Mouse (Mus musculus): Measurements from ENCODE around the gene Klrc2. TPM values are rescaled to one million over a fixed set of nuclear protein-coding genes. Genes with fewer than 3 reads are reported as not detected.
"Not testable (repeated sequence)": the region's sequence is repeated elsewhere in the genome, so short reads cannot be mapped to it uniquely, and the experiment has no call there.

Klrc2 gene
- not detected for total RNA-seq (2021)
- long read RNA-seq: 0 reads

- DNase-seq (ENCODE audit: low spot score in 2 of 2): not testable (repeated sequence)
These were observed at the start of gene Klrc2 for GRCm38 (mm10) chr6:129660589-129660988. TSS of gene Klrc2 (minus strand) at chr6:129660689.

GRCm38 (mm10) chr6:129691436-129691835 lies 30.9 kb upstream of the Klrc2 start:
- not testable (repeated sequence) for DNase-seq (ENCODE audit: low spot score in 2 of 2)

- no peak for DNase-seq (ENCODE audit: low spot score in 2 of 2)
These were observed 19.9 kb upstream of the Klrc2 start for GRCm38 (mm10) chr6:129680379-129680778.

- DNase-seq (ENCODE audit: low spot score in 2 of 2): no peak
These were observed 18.4 kb upstream of the Klrc2 start, which contains the start of gene Klrc1 for GRCm38 (mm10) chr6:129678873-129679272. TSS of gene Klrc1 (minus strand) at chr6:129678973.

- not testable (repeated sequence) for DNase-seq (ENCODE audit: low spot score in 2 of 2)
These were observed 812 bp upstream of the Klrc2 start for GRCm38 (mm10) chr6:129661301-129661700.

- not testable (repeated sequence) for DNase-seq (ENCODE audit: low spot score in 2 of 2)
These were observed 16.4 kb downstream of the Klrc2 start for GRCm38 (mm10) chr6:129644054-129644453.

GRCm38 (mm10) chr6:129643237-129643636 lies 17.3 kb downstream of the Klrc2 start, which contains the start of gene Klrc3:
TSS of gene Klrc3 (minus strand) at chr6:129643337.
- DNase-seq (ENCODE audit: low spot score in 2 of 2): not testable (repeated sequence)

- not testable (repeated sequence) for DNase-seq (ENCODE audit: low spot score in 2 of 2)
These were observed 29.4 kb downstream of the Klrc2 start for GRCm38 (mm10) chr6:129631046-129631445.

DNA sequence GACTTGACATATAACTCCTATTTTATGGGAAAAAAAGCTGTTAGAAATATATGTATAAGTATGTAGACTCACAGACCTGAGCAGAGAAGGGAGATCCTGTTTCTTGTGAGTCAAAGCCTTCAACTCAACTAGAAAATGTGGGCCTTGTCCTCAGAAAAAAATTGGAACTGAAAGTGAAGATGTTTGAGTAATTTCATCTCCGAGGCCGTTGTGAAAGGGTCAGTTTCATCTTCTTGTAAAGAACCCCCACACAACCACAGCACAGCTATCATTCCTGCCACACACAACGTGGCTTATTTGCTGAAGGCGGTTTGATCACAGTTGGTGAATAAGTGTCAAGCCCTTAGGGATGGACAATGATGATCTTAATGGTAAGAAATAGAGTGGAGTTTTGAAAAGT lies 36.8 kb downstream of the Klrc2 start, which contains the start of gene Klrk1:
Gene Klrk1, minus strand, starts transcription at position 130 of the 400 bp plus-strand sequence.
- DNase-seq (ENCODE audit: low spot score in 2 of 2): no peak

DNA sequence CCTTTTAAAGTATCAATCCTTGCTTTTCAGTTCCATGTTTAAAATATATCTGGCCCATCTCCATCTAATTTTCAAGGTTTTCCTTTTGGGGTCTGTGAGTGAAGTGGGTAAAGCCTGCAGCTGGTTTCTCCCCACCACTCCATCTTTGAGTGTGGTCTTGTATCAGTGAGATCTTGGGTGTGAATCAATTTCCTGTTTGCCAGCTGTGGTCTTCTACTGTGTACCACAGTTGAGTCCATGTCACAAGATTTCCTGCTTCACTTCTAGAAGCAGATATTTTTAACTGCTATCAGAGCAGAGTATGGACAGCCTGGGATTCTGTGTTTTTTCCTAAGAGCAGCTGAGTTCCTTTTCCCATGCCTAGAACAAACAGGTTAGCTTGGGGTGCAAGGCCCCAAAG lies 52.1 kb downstream of the Klrc2 start:
- no peak for DNase-seq (ENCODE audit: low spot score in 2 of 2)

Small RNA genes within 50 kb of the gene (microRNA-seq; reads per million reads assigned to microRNA genes)
- gene Mir680-1: 0 reads per million in 2 experiments

Other genes starting within 250 kb of the Klrc2 start
- gene Clec1a, start 208.7 kb downstream of the Klrc2 start, total RNA-seq (2021): 1 to 10 TPM; 4.2 TPM
- gene Olr1, start 153.5 kb downstream of the Klrc2 start, total RNA-seq (2021): not detected
- not detected for gene Tmem52b, start 148.1 kb downstream of the Klrc2 start, total RNA-seq (2021)
- 100 to 1,000 TPM; 745 to 780 TPM for gene Gabarapl1, start 127.5 kb downstream of the Klrc2 start, total RNA-seq (2021)
- not detected for gene Klre1, start 82.8 kb downstream of the Klrc2 start, total RNA-seq (2021)
- not detected for gene Klrd1, start 68.9 kb downstream of the Klrc2 start, total RNA-seq (2021)
- not detected for gene Klrk1, start 36.8 kb downstream of the Klrc2 start, total RNA-seq (2021)
- not detected for gene Klrc3, start 17.4 kb downstream of the Klrc2 start, total RNA-seq (2021)
- gene Klrc1, start 18.3 kb upstream of the Klrc2 start, total RNA-seq (2021): not detected
- gene Klri1, start 56.4 kb upstream of the Klrc2 start, total RNA-seq (2021): not detected
- not detected for gene Klri2, start 79.8 kb upstream of the Klrc2 start, total RNA-seq (2021)
- not detected for gene Gm156, start 123.6 kb upstream of the Klrc2 start, total RNA-seq (2021)
- gene Gm17631, start 202.0 kb upstream of the Klrc2 start, total RNA-seq (2021): not detected
- gene Klra17, start 216.0 kb upstream of the Klrc2 start, total RNA-seq (2021): not detected

All from layer of hippocampus, adult 18-20 months (tissue).